Mouse (Mus musculus) megakaryocyte progenitor cell, adult 5-6 weeks (primary cell): ENCODE results near the gene Hist1h2ah. TPM values are rescaled to one million over a fixed set of nuclear protein-coding genes. Genes with fewer than 3 reads are reported as not detected.

Experiments
- ATAC-seq: replicated peaks from 2 replicates; pipeline ENCODE4 v1.8.0; 2016; ENCODE audit warnings: mild to moderate bottlenecking, moderate TSS enrichment, inconsistent platforms; ENCODE audit not compliant: poor library complexity
- total RNA-seq, 2 experiments: library from RNA; stranded (forward) in 1 of 2; stranded (reverse) in 1 of 2; fragments of 157-497, 149-512 nt in 1 of 2; fragments of 200-1000 nt in 1 of 2; gene quantifications; 2 replicates each; pipeline versions ENCODE4 v1.2.3 to v1.2.4; 2015 to 2017

Gene Hist1h2ah
- total RNA-seq, 2 experiments from 2014 or later = 2.2 to 923 TPM

DNA sequence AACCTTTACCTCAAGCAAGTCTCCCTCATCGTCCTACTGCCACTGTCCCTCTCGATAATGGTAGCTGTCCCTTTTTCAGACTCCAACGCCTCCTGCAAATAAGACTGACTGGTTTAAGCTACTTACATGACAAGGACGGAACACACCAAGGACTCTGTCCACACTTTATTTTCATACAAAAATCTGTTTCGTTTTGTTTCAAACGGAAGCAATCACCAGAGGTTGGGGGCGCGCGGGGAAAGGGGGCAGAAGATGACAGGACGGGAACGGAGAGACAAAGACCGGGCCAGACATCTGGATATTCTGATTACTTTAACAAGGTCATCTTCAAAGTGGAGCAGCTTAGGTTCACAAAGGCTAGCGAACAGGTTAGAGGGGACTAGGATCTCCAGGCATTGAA is 21.7 kb downstream of the Hist1h2ah start:
- no peak for ATAC-seq

DNA sequence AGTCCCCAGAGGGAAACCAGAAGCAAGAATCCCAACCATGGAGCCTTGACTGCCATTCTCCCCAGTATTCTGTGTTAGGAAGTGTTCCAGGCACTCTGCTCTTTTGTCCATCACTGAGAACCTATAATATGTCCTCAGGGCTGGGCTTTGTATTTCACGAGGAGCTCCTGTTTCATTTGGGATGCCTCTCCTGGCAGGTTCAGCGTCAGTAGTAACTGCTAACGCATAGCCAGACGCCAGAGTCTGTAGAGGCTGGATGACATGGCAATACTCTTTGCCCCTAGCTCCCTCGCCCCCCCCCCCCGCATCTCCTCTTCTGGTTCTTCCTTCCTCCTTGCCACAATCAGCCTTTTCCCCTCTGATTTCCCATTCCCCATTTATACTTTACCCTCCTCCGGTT is 25.7 kb downstream of the Hist1h2ah start, which contains the start of gene Prss16:
Gene Prss16, minus strand, starts transcription at position 101 of the 400 bp plus-strand sequence.
- no peak for ATAC-seq

GRCm38 (mm10) chr13:22008707-22009106 is 26.7 kb downstream of the Hist1h2ah start:
- ATAC-seq = no peak

- ATAC-seq = no peak
Observed at GRCm38 (mm10) chr13:22007872-22008271, 27.5 kb downstream of the Hist1h2ah start.

- ATAC-seq = no peak
Observed at GRCm38 (mm10) chr13:22007121-22007510, 28.3 kb downstream of the Hist1h2ah start.

GRCm38 (mm10) chr13:22006334-22007120 is 28.8 kb downstream of the Hist1h2ah start:
- peak; percentile 54 for ATAC-seq

- ATAC-seq = peak; percentile 54
Observed at GRCm38 (mm10) chr13:22005605-22006333, 29.6 kb downstream of the Hist1h2ah start.

DNA sequence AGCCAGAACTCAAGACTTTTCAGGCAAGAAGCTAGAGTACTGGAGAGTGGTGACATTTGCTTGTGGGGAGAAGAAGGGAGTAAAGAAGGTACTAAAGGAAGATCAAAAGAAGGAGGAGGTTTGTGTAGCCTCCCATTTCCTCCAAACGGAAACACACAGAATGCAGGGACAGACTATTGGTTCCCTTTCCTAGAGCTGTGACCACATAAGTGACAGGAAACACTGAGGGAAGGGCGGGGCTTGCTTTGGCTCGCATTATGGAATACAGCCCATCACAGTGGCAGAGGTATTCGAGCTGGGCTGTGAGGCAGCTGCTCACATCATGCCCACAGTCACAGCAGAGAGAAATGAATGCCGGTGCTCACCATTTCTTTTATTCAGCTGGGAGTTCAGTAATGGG is 33.5 kb downstream of the Hist1h2ah start:
- ATAC-seq = peak; percentile 55

DNA sequence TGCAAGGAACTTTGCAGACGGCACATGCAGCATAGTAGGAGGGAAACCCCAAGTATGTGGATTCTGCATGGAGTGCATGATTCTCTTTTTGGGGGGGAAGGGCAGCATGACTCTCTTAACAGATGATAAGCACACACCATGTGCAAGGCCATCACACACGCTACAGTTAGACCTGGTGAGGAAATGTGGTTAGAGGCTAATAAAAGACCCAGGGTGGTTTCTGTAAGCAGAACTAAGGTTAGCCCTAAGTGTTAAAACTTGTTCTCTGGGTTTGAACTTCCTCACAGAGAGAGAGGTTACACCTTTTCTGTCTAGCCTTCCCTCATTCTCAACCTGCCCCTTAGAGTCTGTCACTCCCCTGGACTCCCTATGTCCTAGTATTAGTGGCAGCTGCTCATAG is 34.0 kb downstream of the Hist1h2ah start:
- peak; percentile 30 for ATAC-seq

GRCm38 (mm10) chr13:21999147-21999546 is 36.2 kb downstream of the Hist1h2ah start:
- no peak for ATAC-seq

GRCm38 (mm10) chr13:21998412-21998811 is 37.0 kb downstream of the Hist1h2ah start:
- ATAC-seq = no peak

DNA sequence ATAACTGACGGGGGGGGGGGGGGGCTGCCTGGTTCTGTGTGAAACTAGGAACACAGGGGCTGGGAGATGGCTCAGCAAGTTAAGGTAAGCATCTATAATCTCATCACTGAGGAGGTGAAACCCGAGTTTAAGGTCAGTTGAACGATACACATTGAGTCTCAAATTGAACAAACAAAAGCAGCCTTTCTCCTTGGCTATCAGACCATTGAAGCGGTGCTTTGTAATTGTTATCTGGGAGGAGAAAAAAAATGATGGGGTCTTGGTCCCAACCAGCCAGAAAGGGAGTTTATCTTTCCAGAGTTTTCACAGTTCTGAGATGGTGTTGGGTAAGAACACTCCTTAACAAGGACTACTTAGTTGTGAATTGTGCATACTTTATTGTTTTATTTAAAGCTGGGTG is 37.5 kb downstream of the Hist1h2ah start:
- ATAC-seq = no peak

- ATAC-seq = no peak
Observed at GRCm38 (mm10) chr13:21997201-21997820, 38.1 kb downstream of the Hist1h2ah start.

DNA sequence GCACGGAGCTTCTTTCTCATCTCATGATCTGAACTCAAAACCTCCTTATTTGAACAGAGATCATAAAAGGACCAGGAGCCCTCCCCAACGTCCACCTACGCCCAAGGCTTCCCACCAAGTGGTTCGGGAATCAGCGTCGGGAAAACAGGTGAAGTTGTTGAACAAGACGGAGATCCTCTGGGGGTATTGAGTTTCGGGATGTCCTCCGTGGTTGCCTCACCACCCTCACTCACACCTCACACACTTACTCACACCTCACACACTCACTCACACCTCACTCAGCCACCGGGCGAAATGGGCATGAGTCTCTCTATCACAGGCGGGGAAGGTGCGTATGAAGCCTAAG is 38.6 kb downstream of the Hist1h2ah start:
- no peak for ATAC-seq

DNA sequence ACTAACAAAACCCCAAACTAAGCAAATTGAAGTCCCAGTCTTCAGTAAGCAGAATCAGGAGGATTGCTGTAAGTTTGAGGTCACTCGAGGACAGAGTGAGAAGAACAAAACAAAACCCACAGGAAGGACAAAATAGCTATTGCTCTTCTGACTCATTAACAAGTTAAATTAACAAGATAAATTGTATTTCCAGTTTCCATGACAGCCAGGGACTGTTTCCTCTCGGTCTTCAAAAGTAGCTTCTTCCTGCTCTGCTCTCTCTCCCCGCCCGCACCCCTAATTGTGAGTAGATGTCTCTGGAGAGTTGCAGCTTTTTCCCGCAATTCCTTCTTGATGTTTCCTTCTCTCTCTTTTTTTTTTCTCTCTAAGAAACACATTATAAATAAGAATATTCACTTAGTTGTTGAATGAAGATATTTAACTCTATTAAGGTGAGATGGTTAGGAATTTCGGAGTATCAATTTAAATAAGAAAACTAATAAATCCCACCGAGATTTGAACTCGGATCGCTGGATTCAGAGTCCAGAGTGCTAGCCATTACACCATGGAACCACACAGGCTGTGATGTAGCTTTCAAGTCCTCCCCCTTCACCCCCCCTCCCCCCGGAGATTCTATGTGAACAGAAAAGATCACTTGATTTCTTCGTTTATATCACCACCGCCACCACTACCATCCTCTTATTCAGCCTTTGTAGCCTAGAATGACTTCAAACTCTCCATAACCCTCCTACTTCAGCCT is 39.1 kb downstream of the Hist1h2ah start:
- peak; percentile 33 for ATAC-seq

GRCm38 (mm10) chr13:21995331-21995914 is 39.9 kb downstream of the Hist1h2ah start:
- peak; percentile 67 for ATAC-seq

- ATAC-seq = no peak
Observed at GRCm38 (mm10) chr13:21994896-21995295, 40.5 kb downstream of the Hist1h2ah start.

- peak; percentile 37 for ATAC-seq
Observed at GRCm38 (mm10) chr13:21993957-21994738, 41.2 kb downstream of the Hist1h2ah start.

DNA sequence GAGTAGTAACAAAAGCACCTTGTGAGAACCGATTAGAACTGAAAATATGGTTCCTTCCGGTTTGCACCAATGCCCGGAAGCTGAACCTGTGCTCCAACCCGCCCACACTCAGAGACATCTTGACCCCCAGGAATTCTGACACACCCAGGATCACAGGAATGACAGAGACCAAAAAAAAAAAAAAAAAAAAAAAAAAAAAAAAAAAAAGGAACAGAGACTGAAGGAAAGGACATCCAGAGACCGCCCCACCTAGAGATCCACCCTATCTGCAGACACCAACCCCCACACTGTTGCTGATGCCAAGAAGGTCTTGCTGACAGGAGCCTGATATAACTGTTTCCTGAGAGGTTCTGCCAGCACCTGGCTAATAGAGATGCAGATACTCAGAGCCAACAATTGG is 42.8 kb downstream of the Hist1h2ah start:
- no peak for ATAC-seq
